Mouse (Mus musculus) Muller cell, postnatal 12 days (primary cell): ENCODE data around the gene Ccdc63.

ENCODE experiments used
- DNase-seq: peaks from one replicate; pipeline ENCODE4 v3.0.0-alpha.2; 2015; ENCODE audit errors: inconsistent ontology term

Ccdc63 gene

DNA sequence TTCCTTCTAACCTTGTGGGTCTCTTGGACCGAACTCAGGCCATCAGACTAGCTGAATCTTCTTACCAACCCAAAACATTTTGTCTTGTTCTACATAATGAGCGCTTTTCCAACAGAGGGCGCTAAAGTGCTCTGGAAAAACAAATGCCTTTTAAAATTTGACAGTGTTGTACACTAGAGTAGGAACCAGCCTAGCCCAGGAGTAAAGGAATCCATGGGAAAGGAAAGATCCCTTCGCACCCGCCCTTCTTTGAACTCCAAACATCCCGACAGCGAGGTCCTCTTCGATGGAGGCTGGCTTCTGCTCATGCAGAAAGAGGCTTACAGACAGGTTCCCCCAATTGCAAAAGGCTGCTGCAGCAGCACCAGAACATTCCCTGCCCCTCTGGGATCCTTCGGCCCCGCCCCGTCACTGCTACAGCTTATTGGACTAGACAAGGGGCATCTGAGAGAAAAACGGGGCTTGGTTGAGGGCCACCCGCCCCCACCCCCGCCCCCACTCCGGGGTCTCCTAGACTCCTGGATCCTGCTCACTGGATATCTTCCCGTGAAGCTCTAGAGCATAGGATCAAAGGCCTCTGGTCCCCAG is 11.5 kb downstream of the Ccdc63 start:
- DNase-seq, result peak; percentile 59

DNA sequence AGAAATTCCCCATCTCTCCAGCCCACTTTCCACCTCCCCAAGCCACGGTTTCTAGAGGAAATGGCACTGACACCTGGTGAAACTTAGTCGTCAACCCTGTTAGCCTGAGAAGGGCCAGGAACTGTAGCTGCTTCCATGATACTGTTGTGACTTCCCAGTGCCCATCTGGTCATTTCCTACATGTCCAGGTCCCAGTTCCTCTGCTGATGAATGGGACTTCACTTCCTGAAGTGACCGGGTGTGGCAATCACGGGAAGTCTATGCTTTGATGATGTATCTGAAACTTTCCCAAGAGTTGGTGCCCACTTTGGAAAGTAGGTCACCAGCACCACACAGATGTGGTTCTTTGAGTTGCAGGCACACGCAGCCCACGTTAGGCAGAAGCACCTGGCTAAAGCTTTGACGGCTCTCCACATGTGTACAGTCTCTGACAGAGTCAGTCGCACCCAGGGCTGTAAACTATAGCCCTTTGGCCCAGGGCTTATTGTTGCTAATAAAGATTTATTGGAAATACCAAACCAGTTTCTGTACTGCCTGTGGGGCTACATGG is 15.3 kb downstream of the Ccdc63 start:
- DNase-seq, result no peak

DNA sequence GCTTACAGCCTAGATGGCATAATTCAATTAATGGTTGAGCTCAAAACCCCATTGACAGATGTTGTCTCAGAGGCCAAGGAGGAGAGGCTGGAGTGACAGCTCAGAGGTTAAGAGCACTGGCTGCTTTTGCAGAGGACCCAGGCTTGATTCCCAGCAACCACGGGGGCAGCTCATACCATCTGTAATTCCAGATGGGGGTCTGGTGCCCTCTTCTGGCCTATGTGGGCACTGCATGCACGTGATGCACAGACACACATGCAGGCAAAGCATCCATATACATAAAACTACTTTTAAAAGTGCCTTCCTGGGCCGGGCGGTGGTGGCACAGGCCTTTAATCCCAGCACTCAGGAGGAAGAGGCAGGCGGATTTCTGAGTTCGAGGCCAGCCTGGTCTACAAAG is 24.4 kb downstream of the Ccdc63 start:
- no peak for DNase-seq

DNA sequence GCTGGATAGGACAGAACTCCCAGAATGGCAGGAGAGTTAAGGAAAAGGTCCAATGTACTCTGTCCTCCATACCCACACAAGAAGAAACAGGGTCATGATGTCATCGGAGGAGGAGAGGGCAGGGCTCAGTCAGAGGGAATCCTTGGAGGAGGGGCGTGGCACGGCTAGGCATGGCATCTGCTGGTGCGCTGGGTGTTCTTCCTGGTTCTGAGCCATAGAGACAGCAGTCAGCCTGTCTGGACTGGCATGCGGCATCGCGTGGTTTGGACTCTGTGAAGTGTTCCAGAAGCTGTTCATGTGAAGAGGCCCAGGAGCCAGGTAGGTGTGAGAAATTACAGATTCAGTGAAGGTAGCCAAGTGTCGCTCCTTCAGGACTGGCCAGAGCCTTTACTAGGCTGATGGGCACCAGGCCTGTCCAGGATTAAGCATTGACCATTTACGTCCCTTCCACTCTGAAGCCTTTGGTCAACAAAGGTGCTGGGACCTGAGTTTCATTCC is 25.3 kb downstream of the Ccdc63 start:
- no peak for DNase-seq

DNA sequence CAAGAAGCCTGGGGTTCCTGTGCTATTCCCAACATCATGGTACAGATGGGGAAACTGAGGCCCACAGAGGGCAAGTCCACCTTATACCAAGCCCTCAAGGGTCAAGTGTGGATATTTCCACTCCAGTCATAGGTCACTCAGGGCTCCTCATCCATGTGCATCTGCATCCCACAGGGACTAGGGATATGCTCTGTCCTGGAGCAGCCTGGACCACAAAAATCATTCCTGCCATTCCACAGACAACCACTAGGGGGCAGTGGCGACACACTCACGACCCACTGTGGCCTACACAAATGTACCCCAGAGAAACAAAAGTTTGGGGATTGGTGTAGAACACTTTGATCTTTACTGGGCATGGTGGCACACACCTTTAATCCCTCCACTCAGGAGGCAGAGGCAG is 26.4 kb downstream of the Ccdc63 start:
- peak; percentile 26 for DNase-seq

DNA sequence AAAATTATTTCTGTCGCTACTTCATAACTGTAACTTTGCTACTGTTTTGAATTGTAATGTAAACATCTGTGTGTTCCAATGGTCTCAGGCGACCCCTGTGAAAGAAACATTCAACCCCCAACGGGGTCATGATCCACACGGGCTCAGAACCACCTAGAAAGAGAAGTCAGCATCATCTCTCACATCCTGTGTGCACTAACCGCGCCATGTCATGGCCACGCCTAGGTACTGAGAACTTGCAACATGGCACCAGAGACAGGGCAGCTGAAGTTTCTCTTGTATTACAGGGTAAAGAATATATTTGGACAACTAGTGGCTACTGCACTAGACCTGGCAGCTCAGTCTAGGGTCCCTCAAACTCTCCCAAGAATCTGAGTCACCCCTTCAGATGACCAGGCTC is 27.2 kb downstream of the Ccdc63 start:
- no peak for DNase-seq

DNA sequence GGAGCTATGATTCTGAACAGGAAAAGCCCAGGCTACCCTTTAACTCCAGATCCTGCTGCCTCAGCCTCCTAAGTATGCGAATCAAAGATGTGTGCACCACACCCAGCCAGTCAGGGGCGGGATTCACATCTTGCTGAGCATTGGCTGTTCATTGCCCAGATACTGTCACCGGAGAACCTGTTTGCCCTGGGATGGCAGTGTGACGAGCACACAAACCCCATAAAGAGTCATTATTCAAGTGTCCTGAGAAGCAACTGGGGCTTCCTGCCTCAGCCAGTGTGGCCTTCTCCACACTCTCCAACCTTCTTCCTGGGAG is 28.7 kb downstream of the Ccdc63 start:
- no peak for DNase-seq

DNA sequence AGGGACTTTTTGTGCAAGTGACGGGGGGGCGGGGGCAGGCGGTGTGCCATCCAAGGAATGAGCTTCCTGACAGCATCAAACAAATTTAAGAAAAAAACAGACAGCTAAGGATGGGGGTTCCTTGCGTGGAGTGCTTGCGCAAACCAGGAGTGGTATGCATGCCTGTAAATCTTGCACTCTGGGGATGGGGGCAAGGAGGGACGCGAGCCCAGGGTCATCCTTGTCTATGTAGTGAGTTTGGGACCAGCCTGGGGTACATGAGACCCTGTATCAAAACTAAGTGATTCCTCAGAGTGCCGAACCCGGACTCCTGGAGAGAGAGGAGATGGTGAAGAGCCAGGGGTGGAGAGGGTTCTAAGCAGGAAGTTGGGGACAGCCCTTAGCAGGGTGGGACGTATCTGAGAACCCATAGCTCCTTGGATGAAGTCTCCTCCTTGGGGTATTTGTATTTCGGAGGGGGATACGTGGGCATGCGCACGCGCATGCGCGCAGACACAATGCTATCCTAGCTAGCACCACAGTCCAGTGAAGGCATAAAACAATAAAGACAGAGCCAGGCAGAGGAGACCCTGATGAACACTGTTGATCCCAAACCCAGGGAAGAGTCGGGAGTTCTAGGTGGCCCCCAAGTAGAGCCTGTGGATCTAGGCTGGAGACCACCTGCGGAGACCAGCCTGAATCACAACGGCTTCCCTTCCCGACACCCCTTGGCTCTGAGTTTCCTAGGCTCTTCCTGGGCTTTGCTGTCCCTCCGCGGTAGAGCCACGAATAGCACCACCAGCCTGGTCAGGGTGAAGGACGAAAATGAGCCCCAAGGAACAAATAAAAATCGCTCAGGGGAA is 29.3 kb downstream of the Ccdc63 start:
- DNase-seq, result no peak

DNA sequence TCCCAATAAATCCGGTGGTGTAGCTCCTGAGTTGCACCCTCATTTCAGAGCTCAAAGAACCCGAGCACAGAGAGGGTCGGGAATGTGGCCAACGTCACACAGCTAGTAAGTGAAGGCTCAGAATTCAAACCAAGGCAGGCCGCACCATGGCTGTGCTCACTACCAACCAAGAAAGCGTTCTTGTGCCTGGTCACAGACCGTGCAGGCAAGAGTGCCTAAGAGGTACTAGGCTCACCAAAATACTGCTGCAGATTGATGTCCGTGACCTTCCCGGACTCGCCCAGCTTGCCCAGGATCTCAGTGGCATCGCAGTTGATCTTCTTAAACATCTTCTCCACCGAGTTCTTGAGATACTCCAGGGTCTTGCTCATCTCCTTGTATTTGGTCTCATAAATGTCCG is 30.0 kb downstream of the Ccdc63 start:
- no peak for DNase-seq

DNA sequence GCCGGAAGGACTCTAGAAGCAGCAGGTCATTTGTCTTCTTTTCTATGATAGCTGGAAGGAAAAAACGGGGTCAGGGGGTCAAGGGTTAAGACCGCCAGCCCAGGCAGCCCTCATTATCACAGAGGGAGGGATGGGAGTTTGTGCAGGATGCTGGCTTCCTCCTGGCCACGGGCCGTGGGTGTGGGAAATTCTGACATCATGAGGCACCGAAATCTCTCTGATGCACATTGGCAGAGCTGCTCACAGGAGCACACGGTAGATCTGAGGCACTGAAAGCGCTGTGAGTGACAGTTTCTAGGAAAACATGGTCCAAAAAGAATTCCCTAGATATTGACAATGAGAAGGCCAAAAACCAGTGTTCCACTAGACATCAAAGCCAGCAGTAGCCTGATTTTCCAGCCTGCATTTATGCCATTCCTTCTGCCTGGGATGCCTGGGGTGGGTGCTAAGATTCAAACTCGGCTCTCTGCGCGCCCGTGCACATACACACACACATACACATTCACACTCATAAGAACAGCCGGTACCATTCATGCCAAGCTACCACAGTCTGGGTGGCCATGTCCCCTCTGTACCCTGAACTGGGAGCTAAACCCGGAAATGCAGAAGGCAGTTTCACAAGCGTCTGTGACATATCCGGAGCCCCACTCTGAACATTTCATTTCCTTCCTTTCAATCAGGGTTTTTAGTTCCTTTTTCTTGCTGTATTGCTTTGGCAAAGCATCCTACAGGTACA is 31.1 kb downstream of the Ccdc63 start:
- no peak for DNase-seq

DNA sequence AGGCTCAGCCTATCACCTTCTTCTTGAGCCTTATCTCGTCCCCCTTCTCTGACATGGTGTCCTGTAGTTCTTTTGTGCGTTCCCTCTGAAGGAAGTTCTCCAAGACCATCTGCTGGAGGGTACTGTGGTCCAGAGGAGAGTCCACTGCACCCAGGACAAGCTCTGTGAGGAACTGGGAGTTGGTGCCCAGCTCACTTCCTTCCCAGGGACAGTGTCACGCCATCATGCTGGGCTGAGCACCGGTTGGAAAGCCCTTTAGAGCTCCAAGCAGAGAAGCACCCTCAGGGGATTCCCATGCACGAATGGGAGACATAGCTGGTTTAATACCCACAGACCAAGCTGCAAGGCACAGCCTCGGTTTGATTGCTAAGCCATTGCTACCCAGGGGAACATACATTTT is 32.5 kb downstream of the Ccdc63 start:
- DNase-seq, result no peak

DNA sequence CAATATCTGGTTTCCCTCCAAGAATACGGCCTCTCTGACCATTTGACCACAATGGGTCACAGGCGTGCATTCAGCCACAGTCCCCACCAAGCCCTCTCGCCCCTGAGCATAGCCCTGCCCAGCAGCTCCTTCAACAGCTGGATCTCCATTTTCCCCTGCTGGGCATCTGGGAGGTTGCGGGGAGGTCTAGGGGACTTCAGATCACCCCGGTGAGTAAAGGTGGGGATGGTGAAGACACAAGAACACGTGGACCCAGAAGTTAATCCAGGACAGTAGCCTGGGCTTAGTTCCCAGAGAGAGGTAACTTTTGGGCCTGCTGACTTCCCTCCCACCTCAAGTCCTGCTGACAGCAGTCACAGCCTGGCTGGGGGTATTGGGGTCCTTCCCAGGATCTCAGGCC is 34.4 kb downstream of the Ccdc63 start:
- DNase-seq, result no peak

DNA sequence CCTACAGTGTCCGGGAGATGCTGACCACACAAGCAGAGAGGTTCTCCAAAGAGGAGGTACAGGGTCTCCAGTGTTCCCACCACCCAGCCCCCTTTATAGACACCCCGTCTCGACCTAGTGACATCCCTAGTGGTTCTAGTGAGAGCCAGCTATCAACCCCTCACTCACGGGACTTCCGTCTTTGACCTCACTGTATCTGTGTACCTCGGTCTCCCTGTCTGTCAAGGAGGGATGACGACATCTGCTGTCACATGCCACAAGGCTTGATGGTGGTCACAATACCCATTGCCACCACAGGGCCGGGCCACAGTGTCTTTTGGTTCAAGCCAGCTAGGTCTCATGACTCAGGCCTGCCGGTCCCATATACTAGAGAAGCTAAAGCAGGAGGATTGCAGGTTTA is 35.6 kb downstream of the Ccdc63 start:
- no peak for DNase-seq

DNA sequence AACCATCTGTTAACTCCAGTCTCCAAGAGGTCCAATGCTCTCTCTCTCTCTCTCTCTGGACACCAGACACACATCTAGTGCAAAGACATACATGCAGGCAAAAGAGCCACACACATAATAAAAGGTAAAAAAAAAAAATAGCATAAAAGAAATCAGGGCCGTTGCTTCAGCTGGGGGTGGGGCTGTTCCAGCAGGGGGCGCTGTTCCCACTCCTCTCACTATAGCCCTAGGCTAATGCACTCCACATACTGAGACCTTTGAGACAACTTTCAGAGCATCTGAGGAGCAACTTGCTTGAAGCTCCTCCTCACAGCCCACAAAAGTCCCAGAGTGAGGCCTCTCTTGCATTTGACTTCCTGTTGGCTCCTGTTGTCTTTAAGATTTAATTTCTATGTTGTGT is 36.4 kb downstream of the Ccdc63 start:
- DNase-seq, result no peak

DNA sequence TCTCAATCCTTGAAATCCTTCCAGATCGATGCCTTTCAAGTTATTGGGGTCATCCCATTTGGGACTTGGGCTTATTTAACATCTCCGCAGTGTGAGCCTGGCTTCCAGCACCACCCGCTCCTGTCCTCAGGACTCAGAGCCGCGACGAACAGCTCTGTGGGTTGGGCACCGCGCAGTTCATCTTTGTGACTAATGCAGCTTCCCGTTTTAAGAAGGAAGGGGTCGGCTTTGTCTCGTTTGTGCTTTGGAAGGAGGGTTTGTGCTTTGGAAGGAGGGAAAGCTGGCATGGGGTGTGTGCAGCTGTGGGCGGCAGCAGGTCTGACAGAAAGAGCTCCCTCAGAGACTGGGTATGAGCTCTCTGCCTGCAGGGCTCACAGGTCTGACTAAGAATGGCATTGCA is 37.5 kb downstream of the Ccdc63 start:
- peak; percentile 59 for DNase-seq

DNA sequence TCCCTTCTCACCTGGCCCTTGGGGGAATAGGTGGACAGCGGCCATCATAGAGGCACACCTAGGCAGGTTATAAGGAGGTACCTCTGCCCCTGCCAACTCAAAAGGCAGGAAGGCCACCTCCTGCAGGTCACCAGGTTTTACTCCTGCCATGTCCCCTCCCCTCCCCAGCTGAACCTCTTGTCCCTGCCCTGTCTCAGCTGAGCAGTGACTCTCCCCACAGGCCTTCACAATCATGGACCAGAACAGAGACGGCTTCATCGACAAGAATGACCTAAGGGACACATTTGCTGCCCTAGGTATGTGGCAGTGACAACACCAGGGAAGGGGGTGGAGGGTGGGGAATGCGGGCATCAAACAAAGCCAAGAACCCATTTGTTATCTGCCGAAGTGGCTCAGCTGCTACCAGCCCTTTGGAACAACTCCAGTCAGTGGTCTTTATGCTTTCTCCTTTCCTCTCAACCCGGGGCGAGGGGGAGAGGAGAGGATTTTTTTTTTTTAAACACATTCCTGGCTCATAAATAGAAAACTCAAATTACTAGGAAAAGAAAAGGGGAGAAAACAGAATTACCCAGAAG is 38.1 kb downstream of the Ccdc63 start:
- peak; percentile 69 for DNase-seq

DNA sequence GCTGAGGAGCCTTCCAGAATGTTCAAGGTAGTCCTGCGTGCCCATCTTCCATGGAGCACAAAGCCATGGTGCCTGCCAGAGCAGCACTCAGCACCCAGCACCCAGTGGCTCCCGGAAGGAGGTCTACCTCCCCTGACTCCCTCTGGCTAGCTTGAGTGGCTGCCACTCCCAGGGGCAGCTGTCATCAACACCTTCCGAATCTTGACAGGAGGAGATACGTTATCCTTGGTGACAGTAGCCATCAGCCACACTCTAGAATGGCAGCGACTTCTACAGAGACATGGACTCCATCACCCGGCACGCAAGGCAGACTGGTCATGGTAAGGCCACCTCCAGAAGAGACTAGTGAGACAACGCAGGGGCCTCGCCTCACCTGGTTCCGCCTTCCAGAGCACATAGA is 46.2 kb downstream of the Ccdc63 start:
- no peak for DNase-seq

DNA sequence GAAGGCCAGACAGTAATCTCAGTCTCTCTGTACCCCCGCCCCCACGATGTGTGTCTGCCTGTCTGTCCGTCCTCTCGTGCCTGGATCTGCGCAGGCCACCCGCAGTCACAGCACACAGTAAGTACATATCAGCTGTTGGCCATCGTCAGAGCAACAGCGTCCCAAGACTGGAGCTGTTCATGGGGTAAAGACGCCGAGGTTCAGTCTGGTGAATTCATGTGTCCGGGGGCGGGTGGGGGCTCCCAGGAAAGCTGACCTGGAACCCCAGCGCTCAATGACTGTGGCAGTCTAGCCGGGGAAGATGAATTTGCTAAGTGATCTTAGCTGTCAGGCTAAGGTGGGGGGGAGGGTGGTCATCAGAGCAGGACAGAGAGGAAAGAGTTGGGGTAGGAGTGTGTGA is 46.9 kb downstream of the Ccdc63 start:
- DNase-seq, result no peak

DNA sequence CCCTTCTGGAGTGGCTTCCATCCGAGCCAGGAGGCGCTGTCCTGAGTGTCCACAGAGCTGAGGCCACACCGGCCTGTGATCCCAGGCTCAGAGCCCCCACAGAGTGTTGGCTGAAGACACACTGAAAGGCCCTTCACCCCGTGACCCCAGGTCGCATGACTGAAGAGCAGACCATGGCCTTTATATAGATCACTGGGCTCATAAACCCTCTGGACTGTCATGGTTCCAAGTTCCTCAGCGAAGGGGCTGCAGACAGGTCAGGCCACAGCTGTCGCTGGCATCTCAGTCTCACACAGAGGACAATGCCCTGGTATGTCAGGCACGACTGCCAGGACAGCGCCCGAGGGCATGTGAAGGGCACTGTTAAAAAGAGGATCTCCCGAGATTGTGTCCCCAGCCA is 47.8 kb downstream of the Ccdc63 start:
- DNase-seq, result peak; percentile 88

DNA sequence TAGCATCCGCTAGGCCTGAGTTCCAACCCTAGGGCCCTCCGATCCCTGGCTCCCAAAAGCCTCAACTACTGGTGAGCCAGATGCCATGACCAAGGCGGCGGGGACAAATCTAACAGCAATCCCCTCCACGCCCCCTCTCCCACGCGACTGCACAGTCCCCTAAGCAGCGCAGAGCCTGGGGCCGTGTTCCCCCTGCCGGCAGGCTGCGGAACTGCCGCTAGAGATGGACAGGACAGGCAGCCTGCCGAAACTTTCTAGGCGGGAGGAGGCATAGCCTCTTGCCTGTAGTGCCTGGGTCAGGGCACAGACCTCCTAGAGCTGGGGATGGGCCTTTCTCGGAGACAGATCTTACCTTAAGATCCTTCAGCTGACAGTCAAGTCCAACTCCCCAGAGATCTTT is 49.6 kb downstream of the Ccdc63 start:
- DNase-seq, result peak; percentile 44

DNA sequence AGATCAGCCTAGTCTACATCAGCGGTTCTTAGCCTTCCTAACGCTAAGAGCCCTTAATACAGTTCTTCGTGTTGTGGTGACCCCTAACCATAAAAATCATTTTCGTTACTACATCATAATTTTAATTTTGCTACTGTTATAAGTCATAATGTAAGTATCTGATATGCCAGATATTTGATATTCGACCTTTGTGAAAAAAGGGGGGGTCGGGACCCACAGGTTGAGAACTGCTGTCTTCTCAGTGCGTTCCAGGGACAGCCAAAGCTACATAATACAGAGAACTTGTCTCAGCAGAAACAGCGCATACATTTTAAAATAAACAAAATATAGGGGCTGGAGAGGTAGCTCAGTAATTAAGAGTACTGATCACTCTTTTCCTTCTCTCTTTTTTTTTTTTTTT is 51.0 kb downstream of the Ccdc63 start:
- DNase-seq, result no peak

DNA sequence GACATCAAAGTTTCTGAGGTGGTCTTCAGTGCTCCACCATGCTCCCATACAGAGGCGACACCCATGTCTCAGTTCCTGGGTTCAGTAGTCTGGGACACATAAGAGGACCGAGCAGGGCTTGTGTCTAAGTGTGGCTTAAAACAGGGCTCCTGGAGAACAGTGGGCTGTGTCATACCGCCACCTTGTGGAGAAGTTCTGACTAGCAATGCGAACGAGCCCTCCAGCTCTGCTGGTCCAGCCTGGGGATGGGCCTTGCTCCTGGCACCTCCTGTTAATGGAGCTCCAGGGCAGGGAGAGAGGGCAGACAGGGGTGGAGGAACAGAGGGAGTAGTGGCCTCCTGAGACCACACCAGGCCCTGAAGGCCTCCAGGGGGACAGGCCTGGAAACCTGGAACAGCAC is 51.7 kb downstream of the Ccdc63 start:
- DNase-seq, result peak; percentile 76
